Mouse (Mus musculus) liver, postnatal 0 days (tissue): ENCODE measurements around the gene Hgd.

Experiments
- CTCF ChIP-seq: sonication (generic); IDR thresholded peaks from 2 replicates; pipeline ENCODE4 v1.5.1; 2016; ENCODE audit warnings: antibody characterized with exemption, low read depth
- EP300 ChIP-seq: IDR thresholded peaks from 2 replicates; pipeline ENCODE4 v1.6.1; 2016; ENCODE audit warnings: antibody characterized with exemption, low read depth, mild to moderate bottlenecking

DNA sequence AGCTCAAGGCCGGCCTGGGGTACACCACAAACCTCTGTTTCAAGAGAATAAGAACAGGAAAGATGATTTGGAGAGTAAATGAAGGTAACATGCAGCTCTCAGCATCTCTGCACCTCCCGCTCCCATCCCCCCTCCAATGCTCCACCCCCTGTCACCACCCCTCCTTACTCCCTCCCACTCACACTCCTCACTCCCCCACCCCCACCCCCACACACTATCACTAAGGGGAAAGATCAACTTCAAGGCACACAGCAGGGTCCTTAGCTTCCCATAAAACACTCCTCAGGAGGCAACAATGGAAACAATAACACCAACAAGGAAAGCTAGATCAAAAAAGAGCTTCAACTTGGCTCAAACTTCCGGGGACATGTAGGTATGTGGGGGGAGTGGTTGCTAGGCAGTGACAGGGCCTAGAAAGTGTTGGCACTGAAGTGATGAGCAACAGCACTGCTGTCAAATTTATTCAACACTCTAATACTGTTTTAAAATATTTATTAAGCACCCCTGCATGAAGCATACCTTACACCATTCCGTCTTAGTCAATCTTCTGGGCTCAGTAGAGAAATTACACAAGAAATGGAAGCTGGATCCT, 75.9 kb downstream of the Hgd start:
- TF ChIP-seq CTCF: no peak
- no peak for TF ChIP-seq EP300
